Mouse (Mus musculus) cortical plate, adult 2 months (tissue): ENCODE measurements around the gene Gria2.

Experiments
- CTCF ChIP-seq: fragments of 200-500 bp; IDR thresholded peaks from 2 replicates; pipeline ENCODE4 v1.5.1; 2011; ENCODE audit warnings: mild to moderate bottlenecking, control low read depth, low read length; ENCODE audit not compliant: insufficient read depth; ENCODE audit errors: extremely low read depth
- POLR2A ChIP-seq: fragments of 200-500 bp; IDR thresholded peaks from 2 replicates; pipeline ENCODE4 v1.6.1; 2011; ENCODE audit warnings: mild to moderate bottlenecking, low read length, control low read depth; ENCODE audit not compliant: insufficient read depth; ENCODE audit errors: extremely low read depth

GRCm38 (mm10) chr3:80758363-80758762 lies 44.3 kb downstream of the Gria2 start:
- TF ChIP-seq CTCF = no peak
- TF ChIP-seq POLR2A = no peak
